Mouse (Mus musculus): ENCODE measurements around the gene Fhad1. TPM values are rescaled to one million over a fixed set of nuclear protein-coding genes. Genes with fewer than 3 reads are reported as not detected.

Gene Fhad1
- total and polyA plus RNA-seq, 3 experiments: 4.8 to 8.6 (median 5.5) TPM

DNA sequence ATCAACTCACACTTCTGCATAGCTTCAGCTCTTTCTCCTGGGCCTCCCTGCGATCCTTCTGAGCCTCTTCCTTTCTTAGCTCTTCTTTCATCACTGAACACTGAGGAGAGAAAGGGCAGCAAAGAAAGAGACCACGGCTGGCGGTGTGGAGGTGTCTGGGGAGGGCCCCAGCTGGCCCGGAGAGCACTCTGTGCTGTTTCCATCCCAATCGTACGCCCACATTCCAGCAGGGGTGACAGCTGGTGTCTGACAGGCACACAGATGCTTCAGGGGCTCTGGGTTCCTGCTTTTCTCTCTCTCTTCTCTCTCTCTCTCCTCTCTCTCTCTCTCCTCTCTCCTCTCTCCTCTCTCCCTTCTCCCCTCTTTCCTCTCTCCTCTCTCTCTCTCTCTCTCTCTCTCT is 50.3 kb downstream of the Fhad1 start:
- dilution Hi-C loops (cut with MboI; ENCODE audit: extremely low pct_ligation_motif_present, extremely low pct_unique_long_range_greater_than_20kb, low sequenced_read_pairs) (no loop called here), in situ Hi-C loops (cut with MboI; ENCODE audit: low pct_ligation_motif_present, low pct_unique_long_range_greater_than_20kb, low sequenced_read_pairs) (loop anchor here (25.0 kb wide), 1 partner anchor 552 kb away; the partner anchor contains the start of genes Clcnkb and Hspb7)
- no peaks in the 10 kb centered on the region for H3K79me2 ChIP-seq (replicated peaks; ENCODE audit: control insufficient read depth, extremely low read depth, insufficient read depth, poor library complexity, severe bottlenecking)
- no peak for TF ChIP-seq E2F4 (IDR thresholded peaks at IDR 0.05; ENCODE audit: insufficient replicate concordance, low read depth, low read length)
- H3K4me3 ChIP-seq (replicated peaks in 1 of 3; ENCODE audit: low read depth in 2 of 3, low read length in 2 of 3, poor library complexity in 1 of 3): no peak overlapping the region
- peaks cover 9% of the 10 kb centered on the region for H3K9me3 ChIP-seq (replicated peaks; ENCODE audit: low read length)
- H3K36me3 ChIP-seq (replicated peaks in 1 of 2; ENCODE audit: control insufficient read depth in 1 of 2, insufficient read depth in 1 of 2, low read length in 1 of 2): no peaks in the 10 kb centered on the region
- 0 out of 2 replicates have a peak overlapping the region, but pooled peaks have one; percentile 1 for H3K4me2 ChIP-seq (ENCODE audit: insufficient read depth, low read depth, poor library complexity, severe bottlenecking)
- DNase-seq (ENCODE audit: extremely low read depth): no peak
- H3K27ac ChIP-seq (ENCODE audit: insufficient read depth, low read depth): no peak overlapping the region
- peaks cover 0 to 19% of the 10 kb centered on the region in 2 experiments; a peak in 2 of 4 replicates for H3K4me1 ChIP-seq (ENCODE audit: control insufficient read depth in 1 of 2, insufficient read depth in 2 of 2)
- no peak overlapping the region for H3K9ac ChIP-seq (ENCODE audit: insufficient read depth, low read depth)
- no peaks in the 10 kb centered on the region for H3K27me3 ChIP-seq (replicated peaks)

GRCm38 (mm10) chr4:141963907-141964306 is 51.0 kb downstream of the Fhad1 start:
- no peaks in the 10 kb centered on the region for H3K36me3 ChIP-seq (replicated peaks in 1 of 2; ENCODE audit: control insufficient read depth in 1 of 2, insufficient read depth in 1 of 2, low read length in 1 of 2)

GRCm38 (mm10) chr4:141962811-141963685 is 51.8 kb downstream of the Fhad1 start:
- H3K9ac ChIP-seq (ENCODE audit: insufficient read depth, low read depth): no peak overlapping the region
- peaks cover 3 to 32% of the 10 kb centered on the region in 2 experiments; a peak in 2 of 4 replicates for H3K4me1 ChIP-seq (ENCODE audit: control insufficient read depth in 1 of 2, insufficient read depth in 2 of 2)
- TF ChIP-seq MAZ (IDR thresholded peaks at IDR 0.05; ENCODE audit: low read depth, low read length) (0 out of 2 replicates have a peak, but pooled peaks have one; percentile 46), ZNF384 (IDR thresholded peaks at IDR 0.05; ENCODE audit: low read depth, low read length) (peak; percentile 74), CTCF (conservative IDR thresholded peaks at IDR 0.05 in 1 of 2, IDR thresholded peaks at IDR 0.05 in 1 of 2; ENCODE audit: low read depth in 2 of 2, low read length in 2 of 2) (peak; percentile 35 to 69), SMC3 (IDR thresholded peaks at IDR 0.05; ENCODE audit: low read depth, low read length) (peak; percentile 49), RAD21 (IDR thresholded peaks at IDR 0.05; ENCODE audit: low read depth, low read length) (peak; percentile 9), BHLHE40 (IDR thresholded peaks at IDR 0.05; ENCODE audit: low read depth, low read length) (no peak), SIN3A (IDR thresholded peaks at IDR 0.05; ENCODE audit: low read length) (no peak), NELFE (IDR thresholded peaks at IDR 0.05; ENCODE audit: low read depth, low read length) (no peak), E2F4 (IDR thresholded peaks at IDR 0.05; ENCODE audit: insufficient replicate concordance, low read depth, low read length) (no peak)
- no peak overlapping the region for H3K4me3 ChIP-seq (replicated peaks in 1 of 3; ENCODE audit: low read depth in 2 of 3, low read length in 2 of 3, poor library complexity in 1 of 3)
- no peaks in the 10 kb centered on the region for H3K79me2 ChIP-seq (replicated peaks; ENCODE audit: control insufficient read depth, extremely low read depth, insufficient read depth, poor library complexity, severe bottlenecking)
- H3K36me3 ChIP-seq (replicated peaks in 1 of 2; ENCODE audit: control insufficient read depth in 1 of 2, insufficient read depth in 1 of 2, low read length in 1 of 2): no peaks in the 10 kb centered on the region
- no peak for DNase-seq (ENCODE audit: extremely low read depth)
- no peak overlapping the region for H3K27ac ChIP-seq (ENCODE audit: insufficient read depth, low read depth)
- peaks cover 9% of the 10 kb centered on the region for H3K9me3 ChIP-seq (replicated peaks; ENCODE audit: low read length)
- dilution Hi-C loops (cut with MboI; ENCODE audit: extremely low pct_ligation_motif_present, extremely low pct_unique_long_range_greater_than_20kb, low sequenced_read_pairs): no loop called here
- H3K27me3 ChIP-seq (replicated peaks): no peaks in the 10 kb centered on the region
- peak overlapping the region; percentile 61; the same call in 1 of the 2 replicates for H3K4me2 ChIP-seq (ENCODE audit: insufficient read depth, low read depth, poor library complexity, severe bottlenecking)
- in situ Hi-C loops (cut with MboI; ENCODE audit: low pct_ligation_motif_present, low pct_unique_long_range_greater_than_20kb, low sequenced_read_pairs): loop anchor here (25.0 kb wide), 1 partner anchor 551 kb away; the partner anchor contains the start of genes Clcnkb and Hspb7

More at GRCm38 (mm10) chr4:141963907-141964306, 51.0 kb downstream of the Fhad1 start:
- Histone ChIP-seq H3K4me1 (ENCODE audit: control insufficient read depth in 1 of 2, insufficient read depth in 2 of 2) (peaks cover 0 to 23% of the 10 kb centered on the region in 2 experiments; a peak in 2 of 4 replicates), H3K9ac (ENCODE audit: insufficient read depth, low read depth) (no peak overlapping the region), H3K9me3 (replicated peaks; ENCODE audit: low read length) (peaks cover 9% of the 10 kb centered on the region), H3K27ac (ENCODE audit: insufficient read depth, low read depth) (no peak overlapping the region), H3K27me3 (replicated peaks) (no peaks in the 10 kb centered on the region), H3K4me2 (ENCODE audit: insufficient read depth, low read depth, poor library complexity, severe bottlenecking) (peak overlapping the region; percentile 1; the same call in 1 of the 2 replicates), H3K4me3 (replicated peaks in 1 of 3; ENCODE audit: low read depth in 2 of 3, low read length in 2 of 3, poor library complexity in 1 of 3) (no peak overlapping the region), H3K79me2 (replicated peaks; ENCODE audit: control insufficient read depth, extremely low read depth, insufficient read depth, poor library complexity, severe bottlenecking) (no peaks in the 10 kb centered on the region)
- DNase-seq (ENCODE audit: extremely low read depth): no peak
- dilution Hi-C loops (cut with MboI; ENCODE audit: extremely low pct_ligation_motif_present, extremely low pct_unique_long_range_greater_than_20kb, low sequenced_read_pairs) (no loop called here), in situ Hi-C loops (cut with MboI; ENCODE audit: low pct_ligation_motif_present, low pct_unique_long_range_greater_than_20kb, low sequenced_read_pairs) (loop anchor here (25.0 kb wide), 1 partner anchor 552 kb away; the partner anchor contains the start of genes Clcnkb and Hspb7)
- TF ChIP-seq ZNF384 (IDR thresholded peaks at IDR 0.05; ENCODE audit: low read depth, low read length) (no peak), SMC3 (IDR thresholded peaks at IDR 0.05; ENCODE audit: low read depth, low read length) (no peak), EP300 (IDR thresholded peaks at IDR 0.05; ENCODE audit: low read length) (peak; percentile 53; the same call in 1 of the 2 replicates), CHD2 (IDR thresholded peaks at IDR 0.05; ENCODE audit: low read length) (no peak), BHLHE40 (IDR thresholded peaks at IDR 0.05; ENCODE audit: low read depth, low read length) (peak; percentile 28; the same call in 1 of the 2 replicates), SIN3A (IDR thresholded peaks at IDR 0.05; ENCODE audit: low read length) (peak; percentile 36; the same call in 1 of the 2 replicates), JUND (conservative IDR thresholded peaks at IDR 0.05; ENCODE audit: low read depth, low read length) (peak; percentile 53), PAX5 (IDR thresholded peaks at IDR 0.05; ENCODE audit: low read length) (no peak), NRF1 (IDR thresholded peaks at IDR 0.05; ENCODE audit: low read depth, low read length) (no peak), GABPA (IDR thresholded peaks at IDR 0.05; ENCODE audit: insufficient replicate concordance, low read depth, low read length) (no peak), MAFK (IDR thresholded peaks at IDR 0.05; ENCODE audit: insufficient replicate concordance, low read length) (0 out of 2 replicates have a peak, but pooled peaks have one; percentile 53), RCOR1 (conservative IDR thresholded peaks at IDR 0.05; ENCODE audit: low read depth, low read length) (0 out of 2 replicates have a peak, but pooled peaks have one; percentile 22), TCF12 (IDR thresholded peaks at IDR 0.05; ENCODE audit: low read depth, low read length) (0 out of 2 replicates have a peak, but pooled peaks have one; percentile 32), IRF4 (IDR thresholded peaks at IDR 0.05; ENCODE audit: low read depth, low read length) (peak; percentile 83), MXI1 (IDR thresholded peaks at IDR 0.05; ENCODE audit: low read depth, low read length) (no peak)
